Mouse (Mus musculus): ENCODE data around the gene Kcnmb2. TPM values are rescaled to one million over a fixed set of nuclear protein-coding genes. Genes with fewer than 3 reads are reported as not detected.

The Kcnmb2 gene
- polyA plus RNA-seq, 1 experiment from 2014 or later, result 13.9 TPM

GRCm38 (mm10) chr3:32101391-32101790 lies 199.1 kb downstream of the Kcnmb2 start:
- WGBS, result 79% methylated on average over 10 of the region's 10 CpGs
- no peaks in the 10 kb centered on the region for H3K36me3 ChIP-seq (ENCODE audit: control insufficient read depth, insufficient read depth, low read length)
- no peak for ATAC-seq
- no peak overlapping the region for H3K4me2 ChIP-seq (ENCODE audit: low read length)
- no peak overlapping the region for H3K4me3 ChIP-seq (ENCODE audit: low read length)
- H3K9ac ChIP-seq (ENCODE audit: low read depth, low read length), result no peak overlapping the region
- H3K27ac ChIP-seq (ENCODE audit: low read depth, low read length), result no peak overlapping the region
- H3K4me1 ChIP-seq (ENCODE audit: control insufficient read depth, insufficient read depth, low read depth, low read length), result no peaks in the 10 kb centered on the region
- no peaks in the 10 kb centered on the region for H3K27me3 ChIP-seq (replicated peaks; ENCODE audit: control insufficient read depth, insufficient read depth, low read length)
- no peaks in the 10 kb centered on the region for H3K9me3 ChIP-seq (ENCODE audit: control insufficient read depth, low read length)

- no peak overlapping the region for H3K4me3 ChIP-seq (ENCODE audit: low read length)
- no peaks in the 10 kb centered on the region for H3K9me3 ChIP-seq (ENCODE audit: control insufficient read depth, low read length)
- no peaks in the 10 kb centered on the region for H3K27me3 ChIP-seq (replicated peaks; ENCODE audit: control insufficient read depth, insufficient read depth, low read length)
- 84% methylated on average over 5 of the region's 5 CpGs for WGBS
- no peak overlapping the region for H3K4me2 ChIP-seq (ENCODE audit: low read length)
- H3K27ac ChIP-seq (ENCODE audit: low read depth, low read length), result no peak overlapping the region
- H3K4me1 ChIP-seq (ENCODE audit: control insufficient read depth, insufficient read depth, low read depth, low read length), result no peaks in the 10 kb centered on the region
- no peak overlapping the region for H3K9ac ChIP-seq (ENCODE audit: low read depth, low read length)
- ATAC-seq, result no peak
- H3K36me3 ChIP-seq (ENCODE audit: control insufficient read depth, insufficient read depth, low read length), result no peaks in the 10 kb centered on the region
Measured at GRCm38 (mm10) chr3:32119851-32120250, 217.5 kb downstream of the Kcnmb2 start.

- no peak overlapping the region for H3K4me2 ChIP-seq (ENCODE audit: low read length)
Measured at GRCm38 (mm10) chr3:32121731-32122130, 219.4 kb downstream of the Kcnmb2 start.

GRCm38 (mm10) chr3:32125431-32125830 lies 223.1 kb downstream of the Kcnmb2 start:
- ATAC-seq, result no peak
- Histone ChIP-seq H3K4me1 (ENCODE audit: control insufficient read depth, insufficient read depth, low read depth, low read length) (no peaks in the 10 kb centered on the region), H3K36me3 (ENCODE audit: control insufficient read depth, insufficient read depth, low read length) (no peaks in the 10 kb centered on the region), H3K9me3 (ENCODE audit: control insufficient read depth, low read length) (no peaks in the 10 kb centered on the region), H3K27me3 (replicated peaks; ENCODE audit: control insufficient read depth, insufficient read depth, low read length) (no peaks in the 10 kb centered on the region), H3K4me2 (ENCODE audit: low read length) (no peak overlapping the region), H3K9ac (ENCODE audit: low read depth, low read length) (no peak overlapping the region), H3K27ac (ENCODE audit: low read depth, low read length) (no peak overlapping the region), H3K4me3 (ENCODE audit: low read length) (no peak overlapping the region)
- WGBS, result 53% methylated on average over 4 of the region's 4 CpGs

More at GRCm38 (mm10) chr3:32121731-32122130, 219.4 kb downstream of the Kcnmb2 start:
- no peak for ATAC-seq
- no peak overlapping the region for H3K4me3 ChIP-seq (ENCODE audit: low read length)
- H3K27me3 ChIP-seq (replicated peaks; ENCODE audit: control insufficient read depth, insufficient read depth, low read length), result no peaks in the 10 kb centered on the region
- WGBS, result 66% methylated on average over 3 of the region's 3 CpGs
- H3K9me3 ChIP-seq (ENCODE audit: control insufficient read depth, low read length), result no peaks in the 10 kb centered on the region
- H3K36me3 ChIP-seq (ENCODE audit: control insufficient read depth, insufficient read depth, low read length), result no peaks in the 10 kb centered on the region
- H3K27ac ChIP-seq (ENCODE audit: low read depth, low read length), result no peak overlapping the region
- H3K4me1 ChIP-seq (ENCODE audit: control insufficient read depth, insufficient read depth, low read depth, low read length), result no peaks in the 10 kb centered on the region
- no peak overlapping the region for H3K9ac ChIP-seq (ENCODE audit: low read depth, low read length)

GRCm38 (mm10) chr3:32128391-32128790 lies 226.1 kb downstream of the Kcnmb2 start:
- H3K27ac ChIP-seq (ENCODE audit: low read depth, low read length), result no peak overlapping the region
- no peak for ATAC-seq
- no peaks in the 10 kb centered on the region for H3K36me3 ChIP-seq (ENCODE audit: control insufficient read depth, insufficient read depth, low read length)
- H3K27me3 ChIP-seq (replicated peaks; ENCODE audit: control insufficient read depth, insufficient read depth, low read length), result no peaks in the 10 kb centered on the region
- no peaks in the 10 kb centered on the region for H3K9me3 ChIP-seq (ENCODE audit: control insufficient read depth, low read length)
- H3K4me1 ChIP-seq (ENCODE audit: control insufficient read depth, insufficient read depth, low read depth, low read length), result no peaks in the 10 kb centered on the region
- WGBS, result 4% methylated on average over 5 of the region's 5 CpGs
- no peak overlapping the region for H3K4me2 ChIP-seq (ENCODE audit: low read length)
- no peak overlapping the region for H3K9ac ChIP-seq (ENCODE audit: low read depth, low read length)
- no peak overlapping the region for H3K4me3 ChIP-seq (ENCODE audit: low read length)

GRCm38 (mm10) chr3:32130696-32131095 lies 228.4 kb downstream of the Kcnmb2 start:
- no peak overlapping the region for H3K4me3 ChIP-seq (ENCODE audit: low read length)
- no peaks in the 10 kb centered on the region for H3K4me1 ChIP-seq (ENCODE audit: control insufficient read depth, insufficient read depth, low read depth, low read length)
- H3K9me3 ChIP-seq (ENCODE audit: control insufficient read depth, low read length), result no peaks in the 10 kb centered on the region
- H3K4me2 ChIP-seq (ENCODE audit: low read length), result no peak overlapping the region
- no peaks in the 10 kb centered on the region for H3K27me3 ChIP-seq (replicated peaks; ENCODE audit: control insufficient read depth, insufficient read depth, low read length)
- no peaks in the 10 kb centered on the region for H3K36me3 ChIP-seq (ENCODE audit: control insufficient read depth, insufficient read depth, low read length)
- ATAC-seq, result no peak
- H3K27ac ChIP-seq (ENCODE audit: low read depth, low read length), result no peak overlapping the region
- no peak overlapping the region for H3K9ac ChIP-seq (ENCODE audit: low read depth, low read length)
- 82% methylated on average over 1 of the region's 1 CpGs for WGBS

- no peak for ATAC-seq
- WGBS, result 83% methylated on average over 3 of the region's 3 CpGs
Measured at GRCm38 (mm10) chr3:32132395-32133004, 230.2 kb downstream of the Kcnmb2 start.

GRCm38 (mm10) chr3:32144194-32144593 lies 241.9 kb downstream of the Kcnmb2 start:
- H3K4me3 ChIP-seq (ENCODE audit: low read length), result no peak overlapping the region
- no peak for ATAC-seq
- H3K4me2 ChIP-seq (ENCODE audit: low read length), result no peak overlapping the region
- H3K4me1 ChIP-seq (ENCODE audit: control insufficient read depth, insufficient read depth, low read depth, low read length), result no peaks in the 10 kb centered on the region
- no peak overlapping the region for H3K9ac ChIP-seq (ENCODE audit: low read depth, low read length)
- no peaks in the 10 kb centered on the region for H3K36me3 ChIP-seq (ENCODE audit: control insufficient read depth, insufficient read depth, low read length)
- H3K9me3 ChIP-seq (ENCODE audit: control insufficient read depth, low read length), result no peaks in the 10 kb centered on the region
- H3K27ac ChIP-seq (ENCODE audit: low read depth, low read length), result no peak overlapping the region
- WGBS, result 92% methylated on average over 5 of the region's 5 CpGs
- no peaks in the 10 kb centered on the region for H3K27me3 ChIP-seq (replicated peaks; ENCODE audit: control insufficient read depth, insufficient read depth, low read length)

More at GRCm38 (mm10) chr3:32132395-32133004, 230.2 kb downstream of the Kcnmb2 start:
- Histone ChIP-seq H3K9ac (ENCODE audit: low read depth, low read length) (no peak overlapping the region), H3K4me2 (ENCODE audit: low read length) (no peak overlapping the region), H3K36me3 (ENCODE audit: control insufficient read depth, insufficient read depth, low read length) (no peaks in the 10 kb centered on the region), H3K4me1 (ENCODE audit: control insufficient read depth, insufficient read depth, low read depth, low read length) (no peaks in the 10 kb centered on the region), H3K27ac (ENCODE audit: low read depth, low read length) (no peak overlapping the region), H3K9me3 (ENCODE audit: control insufficient read depth, low read length) (no peaks in the 10 kb centered on the region), H3K27me3 (replicated peaks; ENCODE audit: control insufficient read depth, insufficient read depth, low read length) (no peaks in the 10 kb centered on the region), H3K4me3 (ENCODE audit: low read length) (no peak overlapping the region)

- no peak overlapping the region for H3K4me2 ChIP-seq (ENCODE audit: low read length)
- no peak overlapping the region for H3K9ac ChIP-seq (ENCODE audit: low read depth, low read length)
- no peak overlapping the region for H3K4me3 ChIP-seq (ENCODE audit: low read length)
- ATAC-seq, result no peak
- H3K9me3 ChIP-seq (ENCODE audit: control insufficient read depth, low read length), result no peaks in the 10 kb centered on the region
- WGBS, result 64% methylated on average over 3 of the region's 3 CpGs
- H3K4me1 ChIP-seq (ENCODE audit: control insufficient read depth, insufficient read depth, low read depth, low read length), result no peaks in the 10 kb centered on the region
- no peaks in the 10 kb centered on the region for H3K36me3 ChIP-seq (ENCODE audit: control insufficient read depth, insufficient read depth, low read length)
- H3K27ac ChIP-seq (ENCODE audit: low read depth, low read length), result no peak overlapping the region
- no peaks in the 10 kb centered on the region for H3K27me3 ChIP-seq (replicated peaks; ENCODE audit: control insufficient read depth, insufficient read depth, low read length)
Measured at GRCm38 (mm10) chr3:32144655-32145054, 242.3 kb downstream of the Kcnmb2 start.
